Mouse (Mus musculus): ENCODE measurements around the gene Agfg1. TPM values are rescaled to one million over a fixed set of nuclear protein-coding genes. Genes with fewer than 3 reads are reported as not detected.
"Not testable (repeated sequence)": the region's sequence is repeated elsewhere in the genome, so short reads cannot be mapped to it uniquely, and the experiment has no call there.

The Agfg1 gene
- polyA plus RNA-seq, 2 experiments, result 43.8 to 59.4 TPM

DNA sequence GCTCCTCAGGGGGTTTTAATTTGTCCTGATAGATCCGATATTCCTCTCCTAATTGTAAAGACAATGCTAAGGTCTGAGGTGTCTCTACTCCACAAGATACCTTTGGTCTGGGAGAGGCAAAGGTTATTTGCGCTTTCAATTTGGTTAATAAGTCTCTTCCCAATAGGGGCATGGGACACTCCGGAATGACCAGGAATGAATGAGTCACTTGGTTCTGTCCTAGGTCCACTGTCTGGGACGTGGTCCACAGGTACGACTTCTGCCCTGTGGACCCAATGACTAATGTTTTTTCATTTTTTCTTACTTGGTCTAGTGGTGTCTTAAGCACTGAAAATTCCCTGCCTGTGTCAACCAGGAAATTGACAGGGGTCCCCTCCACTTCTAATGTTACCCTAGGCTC is 99.4 kb downstream of the Agfg1 start:
- no peak for TF ChIP-seq CTCF (IDR thresholded peaks at IDR 0.05; ENCODE audit: low read depth)
- TF ChIP-seq EP300 (IDR thresholded peaks at IDR 0.05; ENCODE audit: low read depth), result no peak
- DNase-seq (ENCODE audit: low read depth in 3 of 3, low spot score in 3 of 3) (no peak), ATAC-seq (ENCODE audit: insufficient read depth) (no peak)
- WGBS (ENCODE audit: insufficient replicate concordance), result 76% methylated on average over 5 of the region's 5 CpGs
- Histone ChIP-seq H3K27me3 (ENCODE audit: control insufficient read depth, insufficient read depth, low read length) (no peaks in the 10 kb centered on the region), H3K9ac (replicated peaks) (no peak overlapping the region), H3K4me3 (ENCODE audit: insufficient read depth in 1 of 2, low read depth in 2 of 2, low read length in 2 of 2) (no peak overlapping the region), H3K9me3 (ENCODE audit: control insufficient read depth, low read length) (no peaks in the 10 kb centered on the region), H3K36me3 (replicated peaks; ENCODE audit: control insufficient read depth, insufficient read depth, low read depth) (no peaks in the 10 kb centered on the region), H3K4me2 (ENCODE audit: low read depth) (no peak overlapping the region), H3K4me1 (replicated peaks; ENCODE audit: control insufficient read depth in 2 of 2, insufficient read depth in 2 of 2, low read length in 1 of 2) (no peaks in the 10 kb centered on the region), H3K27ac (no peak overlapping the region)

- not testable (repeated sequence) for DNase-seq (ENCODE audit: low read depth in 3 of 3, low spot score in 3 of 3); H3K9me3 ChIP-seq (ENCODE audit: control insufficient read depth, low read length); H3K4me3 ChIP-seq (ENCODE audit: insufficient read depth in 1 of 2, low read depth in 2 of 2, low read length in 2 of 2); H3K36me3 ChIP-seq (replicated peaks; ENCODE audit: control insufficient read depth, insufficient read depth, low read depth); H3K27ac ChIP-seq; H3K27me3 ChIP-seq (ENCODE audit: control insufficient read depth, insufficient read depth, low read length); H3K4me1 ChIP-seq (replicated peaks; ENCODE audit: control insufficient read depth in 2 of 2, insufficient read depth in 2 of 2, low read length in 1 of 2); H3K4me2 ChIP-seq (ENCODE audit: low read depth); ATAC-seq (ENCODE audit: insufficient read depth); H3K9ac ChIP-seq (replicated peaks)
- WGBS (ENCODE audit: insufficient replicate concordance), result 49% methylated on average over 1 of the region's 2 CpGs
Observed at GRCm38 (mm10) chr1:82942505-82942904, 103.2 kb downstream of the Agfg1 start.

- WGBS (ENCODE audit: insufficient replicate concordance), result no CpG with 5 or more reads among the region's 6 CpGs
- H3K36me3 ChIP-seq (replicated peaks; ENCODE audit: control insufficient read depth, insufficient read depth, low read depth); DNase-seq (ENCODE audit: low read depth in 3 of 3, low spot score in 3 of 3); ATAC-seq (ENCODE audit: insufficient read depth); H3K9ac ChIP-seq (replicated peaks); H3K4me1 ChIP-seq (replicated peaks; ENCODE audit: control insufficient read depth in 2 of 2, insufficient read depth in 2 of 2, low read length in 1 of 2); H3K27ac ChIP-seq; H3K27me3 ChIP-seq (ENCODE audit: control insufficient read depth, insufficient read depth, low read length); H3K4me3 ChIP-seq (ENCODE audit: insufficient read depth in 1 of 2, low read depth in 2 of 2, low read length in 2 of 2); H3K9me3 ChIP-seq (ENCODE audit: control insufficient read depth, low read length); H3K4me2 ChIP-seq (ENCODE audit: low read depth): not testable (repeated sequence)
Observed at GRCm38 (mm10) chr1:82943295-82943694, 104.0 kb downstream of the Agfg1 start, which contains the start of gene A030003K21Rik. Gene A030003K21Rik, minus strand, starts transcription at chr1:82943388.

GRCm38 (mm10) chr1:82946029-82946428 is 106.7 kb downstream of the Agfg1 start:
- H3K4me1 ChIP-seq (replicated peaks; ENCODE audit: control insufficient read depth in 2 of 2, insufficient read depth in 2 of 2, low read length in 1 of 2); H3K36me3 ChIP-seq (replicated peaks; ENCODE audit: control insufficient read depth, insufficient read depth, low read depth); H3K9me3 ChIP-seq (ENCODE audit: control insufficient read depth, low read length); H3K4me3 ChIP-seq (ENCODE audit: insufficient read depth in 1 of 2, low read depth in 2 of 2, low read length in 2 of 2); H3K9ac ChIP-seq (replicated peaks); H3K27me3 ChIP-seq (ENCODE audit: control insufficient read depth, insufficient read depth, low read length); ATAC-seq (ENCODE audit: insufficient read depth); H3K4me2 ChIP-seq (ENCODE audit: low read depth); DNase-seq (ENCODE audit: low read depth in 3 of 3, low spot score in 3 of 3); H3K27ac ChIP-seq: not testable (repeated sequence)
- WGBS (ENCODE audit: insufficient replicate concordance), result 100% methylated on average over 1 of the region's 2 CpGs

DNA sequence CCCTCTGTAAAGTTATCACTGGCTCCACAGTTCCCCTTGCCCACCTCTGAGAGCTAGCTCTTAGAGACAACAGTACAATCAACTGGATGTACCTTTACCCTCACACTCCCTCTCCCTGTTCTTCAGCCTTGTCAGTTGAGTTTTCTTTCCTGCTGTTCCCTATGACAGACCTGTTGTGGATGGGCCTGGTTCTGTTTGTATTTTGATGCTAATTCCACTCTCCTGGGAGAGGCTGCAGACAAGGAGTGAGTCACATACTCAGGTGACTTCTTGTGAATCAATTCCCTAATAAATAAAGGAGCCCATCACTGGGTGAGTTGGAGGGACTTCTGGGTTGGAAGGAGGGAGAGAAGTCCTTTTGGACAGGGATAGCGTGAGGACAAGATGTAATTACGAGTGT is 109.3 kb downstream of the Agfg1 start:
- 52% methylated on average over 2 of the region's 2 CpGs for whole genome bisulfite sequencing (ENCODE audit: insufficient replicate concordance)
- H3K4me1 ChIP-seq (replicated peaks; ENCODE audit: control insufficient read depth in 2 of 2, insufficient read depth in 2 of 2, low read length in 1 of 2), result no peaks in the 10 kb centered on the region
- TF ChIP-seq EP300 (IDR thresholded peaks at IDR 0.05; ENCODE audit: low read depth), result no peak
- TF ChIP-seq CTCF (IDR thresholded peaks at IDR 0.05; ENCODE audit: low read depth), result no peak
- H3K27me3 ChIP-seq (ENCODE audit: control insufficient read depth, insufficient read depth, low read length), result no peaks in the 10 kb centered on the region
- H3K9ac ChIP-seq (replicated peaks), result no peak overlapping the region
- ATAC-seq (ENCODE audit: insufficient read depth) (no peak), DNase-seq (ENCODE audit: low read depth in 3 of 3, low spot score in 3 of 3) (no peak)
- H3K36me3 ChIP-seq (replicated peaks; ENCODE audit: control insufficient read depth, insufficient read depth, low read depth), result no peaks in the 10 kb centered on the region
- no peak overlapping the region for H3K4me3 ChIP-seq (ENCODE audit: insufficient read depth in 1 of 2, low read depth in 2 of 2, low read length in 2 of 2)
- H3K9me3 ChIP-seq (ENCODE audit: control insufficient read depth, low read length), result no peaks in the 10 kb centered on the region
- H3K27ac ChIP-seq, result no peak overlapping the region
- no peak overlapping the region for H3K4me2 ChIP-seq (ENCODE audit: low read depth)

Small RNAs within 50 kb of the gene (microRNA-seq; reads per million reads assigned to microRNA genes)
- gene Gm22396, result 1.3 reads per million

Other genes starting within 250 kb of the Agfg1 start
- 47.9 and 82.1 TPM in 2 replicates for gene Mff, start 114.6 kb upstream of the Agfg1 start, polyA plus RNA-seq (2012; rRNA removed)
- gene Mff, start 114.6 kb upstream of the Agfg1 start, polyA plus RNA-seq (2014; fragmentation: Nextera tagmentation; extraction: Ambion mirVana), result 193 and 197 TPM in 2 replicates
- not detected in 2 replicates for gene Tm4sf20, start 71.0 kb upstream of the Agfg1 start, polyA plus RNA-seq (2012; rRNA removed)
- gene Tm4sf20, start 71.0 kb upstream of the Agfg1 start, polyA plus RNA-seq (2014; fragmentation: Nextera tagmentation; extraction: Ambion mirVana), result not detected in 2 replicates
- gene Gm47791, start 68.2 kb upstream of the Agfg1 start, polyA plus RNA-seq (2012; rRNA removed), result not detected in 2 replicates
- gene Gm47791, start 68.2 kb upstream of the Agfg1 start, polyA plus RNA-seq (2014; fragmentation: Nextera tagmentation; extraction: Ambion mirVana), result not detected in 2 replicates
- gene A030005L19Rik, start 73.8 kb downstream of the Agfg1 start, polyA plus RNA-seq (2012; rRNA removed), result 2.0 and 2.3 TPM in 2 replicates
- 0.24 and 0.37 TPM in 2 replicates for gene A030005L19Rik, start 73.8 kb downstream of the Agfg1 start, polyA plus RNA-seq (2014; fragmentation: Nextera tagmentation; extraction: Ambion mirVana)
- gene A030014E15Rik, start 85.4 kb downstream of the Agfg1 start, polyA plus RNA-seq (2012; rRNA removed), result 0.11 TPM in 1 of 2 replicates, not detected in the other
- gene A030014E15Rik, start 85.4 kb downstream of the Agfg1 start, polyA plus RNA-seq (2014; fragmentation: Nextera tagmentation; extraction: Ambion mirVana), result not detected in 2 replicates
- gene Gm6217, start 91.9 kb downstream of the Agfg1 start, polyA plus RNA-seq (2012; rRNA removed), result not detected in 2 replicates
- gene Gm6217, start 91.9 kb downstream of the Agfg1 start, polyA plus RNA-seq (2014; fragmentation: Nextera tagmentation; extraction: Ambion mirVana), result not detected in 2 replicates
- gene A030003K21Rik, start 103.9 kb downstream of the Agfg1 start, polyA plus RNA-seq (2012; rRNA removed), result not detected in 2 replicates
- not detected in 2 replicates for gene A030003K21Rik, start 103.9 kb downstream of the Agfg1 start, polyA plus RNA-seq (2014; fragmentation: Nextera tagmentation; extraction: Ambion mirVana)
- not detected in 2 replicates for gene Gm7544, start 116.5 kb downstream of the Agfg1 start, polyA plus RNA-seq (2012; rRNA removed)
- gene Gm7544, start 116.5 kb downstream of the Agfg1 start, polyA plus RNA-seq (2014; fragmentation: Nextera tagmentation; extraction: Ambion mirVana), result not detected in 2 replicates
- gene Gm47955, start 120.8 kb downstream of the Agfg1 start, polyA plus RNA-seq (2012; rRNA removed), result not detected in 2 replicates
- gene Gm47955, start 120.8 kb downstream of the Agfg1 start, polyA plus RNA-seq (2014; fragmentation: Nextera tagmentation; extraction: Ambion mirVana), result not detected in 2 replicates
- not detected in 2 replicates for gene Gm47959, start 161.1 kb downstream of the Agfg1 start, polyA plus RNA-seq (2012; rRNA removed)
- not detected in 2 replicates for gene Gm47959, start 161.1 kb downstream of the Agfg1 start, polyA plus RNA-seq (2014; fragmentation: Nextera tagmentation; extraction: Ambion mirVana)
- gene Slc19a3, start 199.0 kb downstream of the Agfg1 start, polyA plus RNA-seq (2012; rRNA removed), result 0.04 TPM in 2 replicates
- gene Slc19a3, start 199.0 kb downstream of the Agfg1 start, polyA plus RNA-seq (2014; fragmentation: Nextera tagmentation; extraction: Ambion mirVana), result not detected in 2 replicates
- gene Krtap28-10, start 203.0 kb downstream of the Agfg1 start, polyA plus RNA-seq (2012; rRNA removed), result not detected in 2 replicates
- not detected in 2 replicates for gene Krtap28-10, start 203.0 kb downstream of the Agfg1 start, polyA plus RNA-seq (2014; fragmentation: Nextera tagmentation; extraction: Ambion mirVana)
- not detected in 2 replicates for gene Gm47969, start 205.4 kb downstream of the Agfg1 start, polyA plus RNA-seq (2012; rRNA removed)
- gene Gm47969, start 205.4 kb downstream of the Agfg1 start, polyA plus RNA-seq (2014; fragmentation: Nextera tagmentation; extraction: Ambion mirVana), result not detected in 2 replicates
- gene A030005K14Rik, start 219.9 kb downstream of the Agfg1 start, polyA plus RNA-seq (2012; rRNA removed), result not detected in 2 replicates
- gene A030005K14Rik, start 219.9 kb downstream of the Agfg1 start, polyA plus RNA-seq (2014; fragmentation: Nextera tagmentation; extraction: Ambion mirVana), result not detected in 2 replicates
- gene Krtap28-13, start 221.4 kb downstream of the Agfg1 start, polyA plus RNA-seq (2012; rRNA removed), result not detected in 2 replicates
- gene Krtap28-13, start 221.4 kb downstream of the Agfg1 start, polyA plus RNA-seq (2014; fragmentation: Nextera tagmentation; extraction: Ambion mirVana), result not detected in 2 replicates